Mouse (Mus musculus): ENCODE results near the gene Fam135a. TPM values are rescaled to one million over a fixed set of nuclear protein-coding genes. Genes with fewer than 3 reads are reported as not detected.

Fam135a gene
- 28.6 and 30.5 TPM in 2 replicates for polyA plus RNA-seq (2014; fragmentation: Nextera tagmentation; extraction: Ambion mirVana)

DNA sequence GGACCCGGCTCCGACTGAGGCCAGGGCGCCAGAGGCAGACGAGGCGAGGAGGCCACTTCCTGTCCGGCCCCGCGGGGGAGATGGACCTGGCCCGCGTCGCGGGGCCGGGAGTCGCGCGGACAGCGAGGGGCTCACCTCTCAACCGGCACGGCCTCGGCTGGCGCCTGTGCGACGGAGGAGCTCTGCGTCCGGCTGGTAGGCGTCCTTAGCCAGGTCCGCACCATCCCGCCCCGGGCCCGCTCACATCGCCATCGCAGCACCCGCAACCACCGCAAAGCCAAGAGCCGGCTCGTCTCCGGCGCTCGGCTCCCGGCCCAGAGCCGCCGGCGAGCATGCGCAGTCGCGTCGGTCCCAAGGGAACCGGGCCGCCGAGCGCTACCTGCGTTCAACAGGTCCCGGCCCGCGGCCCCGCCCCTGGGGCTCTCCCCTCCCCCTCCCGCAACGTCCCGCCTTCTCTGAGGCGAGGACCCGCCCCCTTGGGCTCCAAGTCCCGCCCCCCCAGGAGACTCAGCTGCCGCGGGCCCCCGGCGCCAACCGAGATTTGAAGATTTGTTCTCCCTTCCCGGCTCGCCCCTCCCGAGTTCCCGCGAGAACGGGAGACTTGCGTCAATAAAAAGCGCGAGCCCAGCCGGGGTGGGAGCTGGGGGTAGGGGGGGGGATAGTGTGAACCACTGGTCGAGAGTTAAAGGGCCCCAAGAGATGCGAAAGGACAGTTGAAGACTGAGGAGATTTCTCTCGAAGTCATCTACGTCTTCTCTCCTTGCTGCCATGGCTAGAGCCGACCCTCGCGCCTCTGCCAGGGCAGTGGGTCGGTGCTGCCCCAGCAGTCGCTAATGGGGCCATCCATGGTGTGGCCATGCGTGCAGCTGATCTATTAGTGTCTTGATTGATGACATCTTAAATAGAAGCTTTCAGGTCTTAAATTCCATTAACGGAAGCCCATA is at the start of gene Fam135a:
Gene Fam135a, minus strand, starts transcription at position 416 of the 944 bp plus-strand sequence.
- peak; percentile 93 for ATAC-seq
- WGBS: under 1% methylated on average over 59 of the region's 88 CpGs
- H3K27ac ChIP-seq (ENCODE audit: low read depth, low read length): peak within 1 kb of the TSS; percentile 72
- H3K4me2 ChIP-seq (ENCODE audit: low read length): peak within 1 kb of the TSS; percentile 66
- no peaks in the 10 kb centered on the region for H3K36me3 ChIP-seq (ENCODE audit: control insufficient read depth, insufficient read depth, low read length)
- no peaks in the 10 kb centered on the region for H3K9me3 ChIP-seq (replicated peaks; ENCODE audit: control insufficient read depth, low read length)
- no peaks in the 10 kb centered on the region for H3K27me3 ChIP-seq (replicated peaks; ENCODE audit: control insufficient read depth, insufficient read depth, low read length)
- DNase-seq (ENCODE audit: low spot score): peak; percentile 97
- H3K4me1 ChIP-seq (ENCODE audit: control insufficient read depth, insufficient read depth, low read length): no peaks in the 10 kb centered on the region
- H3K9ac ChIP-seq (ENCODE audit: low read length): peak within 1 kb of the TSS; percentile 93
- H3K4me3 ChIP-seq (ENCODE audit: low read depth, low read length): peak within 1 kb of the TSS; percentile 89

DNA sequence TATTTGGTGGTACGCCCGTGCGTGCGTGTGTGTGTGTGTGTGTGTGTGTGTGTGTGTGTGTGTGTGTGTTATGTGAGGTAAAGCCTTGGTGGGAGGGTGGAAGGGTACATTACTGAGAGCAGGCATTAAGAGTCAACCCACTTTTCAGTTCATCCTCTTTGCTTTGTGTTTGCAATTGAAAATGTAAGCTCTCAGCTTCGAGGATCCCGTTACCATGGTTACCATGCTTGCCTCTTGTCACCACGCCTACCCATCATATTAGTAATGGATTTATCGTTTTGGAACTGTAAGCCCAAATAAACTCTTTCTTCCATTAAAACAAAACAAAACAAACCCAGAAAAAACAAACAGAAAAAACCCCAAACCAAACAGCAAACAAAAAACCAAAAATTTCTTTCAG is 43.4 kb upstream of the Fam135a start:
- no peak overlapping the region for H3K4me3 ChIP-seq (ENCODE audit: low read depth, low read length)
- H3K27ac ChIP-seq (ENCODE audit: low read depth, low read length): no peak overlapping the region
- WGBS: 82% methylated on average over 8 of the region's 8 CpGs
- H3K9ac ChIP-seq (ENCODE audit: low read length): no peak overlapping the region
- H3K9me3 ChIP-seq (replicated peaks; ENCODE audit: control insufficient read depth, low read length): no peaks in the 10 kb centered on the region
- peak; percentile 44 for DNase-seq (ENCODE audit: low spot score)
- peaks cover 5% of the 10 kb centered on the region; the same call in 1 of the 2 replicates for H3K4me1 ChIP-seq (ENCODE audit: control insufficient read depth, insufficient read depth, low read length)
- no peaks in the 10 kb centered on the region for H3K36me3 ChIP-seq (ENCODE audit: control insufficient read depth, insufficient read depth, low read length)
- no peak for ATAC-seq
- no peak overlapping the region for H3K4me2 ChIP-seq (ENCODE audit: low read length)
- H3K27me3 ChIP-seq (replicated peaks; ENCODE audit: control insufficient read depth, insufficient read depth, low read length): no peaks in the 10 kb centered on the region

DNA sequence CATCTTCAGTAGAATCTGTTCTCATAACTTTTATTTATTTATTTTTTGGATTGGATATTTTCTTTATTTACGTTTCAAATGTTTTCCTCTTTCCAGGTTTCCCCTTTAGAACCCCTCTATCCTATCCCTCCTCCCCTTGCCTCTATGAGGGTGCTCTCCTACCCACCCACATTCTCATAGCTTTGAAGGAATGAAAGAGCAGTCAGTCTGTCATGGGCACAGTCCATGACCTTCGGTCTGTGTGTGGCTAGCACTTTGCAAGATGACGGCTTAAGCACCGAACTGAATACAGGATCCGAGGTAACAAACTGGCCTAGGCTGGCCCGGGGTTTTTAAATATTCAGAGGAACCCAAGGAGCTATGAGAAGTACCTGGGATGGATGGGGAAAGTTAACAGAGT is 40.4 kb upstream of the Fam135a start:
- Histone ChIP-seq H3K9me3 (replicated peaks; ENCODE audit: control insufficient read depth, low read length) (no peaks in the 10 kb centered on the region), H3K27me3 (replicated peaks; ENCODE audit: control insufficient read depth, insufficient read depth, low read length) (no peaks in the 10 kb centered on the region), H3K9ac (ENCODE audit: low read length) (no peak overlapping the region), H3K4me3 (ENCODE audit: low read depth, low read length) (no peak overlapping the region), H3K4me1 (ENCODE audit: control insufficient read depth, insufficient read depth, low read length) (peaks cover 5% of the 10 kb centered on the region; the same call in 1 of the 2 replicates), H3K4me2 (ENCODE audit: low read length) (no peak overlapping the region), H3K36me3 (ENCODE audit: control insufficient read depth, insufficient read depth, low read length) (no peaks in the 10 kb centered on the region), H3K27ac (ENCODE audit: low read depth, low read length) (no peak overlapping the region)
- ATAC-seq (no peak), DNase-seq (ENCODE audit: low spot score) (no peak)
- WGBS: 44% methylated on average over 6 of the region's 6 CpGs

GRCm38 (mm10) chr1:24137133-24137532 is 37.0 kb upstream of the Fam135a start:
- peak; percentile 57 for DNase-seq (ENCODE audit: low spot score)
- Histone ChIP-seq H3K4me3 (ENCODE audit: low read depth, low read length) (no peak overlapping the region), H3K4me1 (ENCODE audit: control insufficient read depth, insufficient read depth, low read length) (peaks cover 5% of the 10 kb centered on the region; the same call in 1 of the 2 replicates), H3K9ac (ENCODE audit: low read length) (no peak overlapping the region), H3K27ac (ENCODE audit: low read depth, low read length) (no peak overlapping the region), H3K9me3 (replicated peaks; ENCODE audit: control insufficient read depth, low read length) (no peaks in the 10 kb centered on the region), H3K36me3 (ENCODE audit: control insufficient read depth, insufficient read depth, low read length) (no peaks in the 10 kb centered on the region), H3K27me3 (replicated peaks; ENCODE audit: control insufficient read depth, insufficient read depth, low read length) (no peaks in the 10 kb centered on the region), H3K4me2 (ENCODE audit: low read length) (no peak overlapping the region)
- peak; percentile 42; the same call in 1 of the 2 replicates for ATAC-seq
- 8% methylated on average over 3 of the region's 3 CpGs for WGBS

GRCm38 (mm10) chr1:24134792-24135191 is 34.7 kb upstream of the Fam135a start:
- DNase-seq (ENCODE audit: low spot score): peak; percentile 92
- WGBS: 0% methylated on average over 1 of the region's 1 CpGs
- no peaks in the 10 kb centered on the region for H3K9me3 ChIP-seq (replicated peaks; ENCODE audit: control insufficient read depth, low read length)

DNA sequence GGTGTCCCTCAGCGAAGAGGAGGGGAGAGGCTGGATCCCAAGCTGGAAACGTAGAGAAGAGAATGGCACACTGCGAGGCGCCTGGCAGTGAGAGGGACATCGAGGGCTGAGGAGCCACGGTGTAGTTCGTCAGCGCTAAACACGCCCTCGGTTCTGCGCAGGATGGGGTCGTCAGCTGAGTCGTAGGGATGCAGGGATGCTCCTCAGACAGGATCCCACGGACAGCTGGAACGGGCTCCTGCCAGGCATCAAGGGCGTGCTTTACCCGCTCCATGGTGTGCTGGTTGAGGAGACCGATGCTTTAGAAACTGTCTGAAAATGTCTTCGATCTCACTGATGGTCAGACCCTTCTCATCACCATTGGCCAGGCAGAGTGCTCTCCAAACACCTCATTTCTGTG is 33.7 kb upstream of the Fam135a start:
- DNase-seq (ENCODE audit: low spot score): no peak
- Histone ChIP-seq H3K4me2 (ENCODE audit: low read length) (peak overlapping the region; percentile 30), H3K27me3 (replicated peaks; ENCODE audit: control insufficient read depth, insufficient read depth, low read length) (no peaks in the 10 kb centered on the region), H3K9me3 (replicated peaks; ENCODE audit: control insufficient read depth, low read length) (no peaks in the 10 kb centered on the region), H3K36me3 (ENCODE audit: control insufficient read depth, insufficient read depth, low read length) (no peaks in the 10 kb centered on the region), H3K4me3 (ENCODE audit: low read depth, low read length) (no peak overlapping the region), H3K27ac (ENCODE audit: low read depth, low read length) (no peak overlapping the region), H3K4me1 (ENCODE audit: control insufficient read depth, insufficient read depth, low read length) (no peaks in the 10 kb centered on the region), H3K9ac (ENCODE audit: low read length) (no peak overlapping the region)
- ATAC-seq: no peak
- 39% methylated on average over 19 of the region's 19 CpGs for WGBS

More at GRCm38 (mm10) chr1:24134792-24135191, 34.7 kb upstream of the Fam135a start:
- no peaks in the 10 kb centered on the region for H3K36me3 ChIP-seq (ENCODE audit: control insufficient read depth, insufficient read depth, low read length)
- H3K4me1 ChIP-seq (ENCODE audit: control insufficient read depth, insufficient read depth, low read length): peaks cover 5% of the 10 kb centered on the region; the same call in 1 of the 2 replicates
- H3K4me3 ChIP-seq (ENCODE audit: low read depth, low read length): no peak overlapping the region
- H3K9ac ChIP-seq (ENCODE audit: low read length): no peak overlapping the region
- H3K27me3 ChIP-seq (replicated peaks; ENCODE audit: control insufficient read depth, insufficient read depth, low read length): no peaks in the 10 kb centered on the region
- H3K4me2 ChIP-seq (ENCODE audit: low read length): no peak overlapping the region
- H3K27ac ChIP-seq (ENCODE audit: low read depth, low read length): no peak overlapping the region
- peak; percentile 86 for ATAC-seq

DNA sequence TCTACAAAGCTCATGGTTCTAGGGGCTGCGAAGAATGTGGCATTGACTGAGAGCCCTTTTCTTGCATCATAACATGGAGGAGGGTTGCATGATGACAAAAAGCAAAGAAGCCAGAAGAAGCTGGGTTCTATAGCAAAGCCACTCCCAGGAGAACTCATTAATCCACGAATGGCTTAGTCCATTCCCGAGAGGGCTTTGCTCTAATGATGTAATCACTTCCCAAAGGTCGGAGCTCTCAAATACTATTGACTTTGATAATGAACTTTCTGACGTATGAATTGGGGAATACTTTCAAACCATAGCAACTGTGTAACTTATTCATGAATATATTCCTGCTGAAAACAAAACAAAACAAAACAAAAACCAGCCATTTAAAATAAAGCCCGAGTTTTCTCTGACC is 27.7 kb upstream of the Fam135a start:
- no peaks in the 10 kb centered on the region for H3K9me3 ChIP-seq (replicated peaks; ENCODE audit: control insufficient read depth, low read length)
- H3K4me1 ChIP-seq (ENCODE audit: control insufficient read depth, insufficient read depth, low read length): no peaks in the 10 kb centered on the region
- 28% methylated on average over 6 of the region's 6 CpGs for WGBS
- H3K9ac ChIP-seq (ENCODE audit: low read length): no peak overlapping the region
- no peaks in the 10 kb centered on the region for H3K27me3 ChIP-seq (replicated peaks; ENCODE audit: control insufficient read depth, insufficient read depth, low read length)
- H3K27ac ChIP-seq (ENCODE audit: low read depth, low read length): no peak overlapping the region
- no peak for ATAC-seq
- no peaks in the 10 kb centered on the region for H3K36me3 ChIP-seq (ENCODE audit: control insufficient read depth, insufficient read depth, low read length)
- DNase-seq (ENCODE audit: low spot score): no peak
- no peak overlapping the region for H3K4me2 ChIP-seq (ENCODE audit: low read length)
- no peak overlapping the region for H3K4me3 ChIP-seq (ENCODE audit: low read depth, low read length)

GRCm38 (mm10) chr1:24124610-24125009 is 24.5 kb upstream of the Fam135a start:
- ATAC-seq: no peak
- 69% methylated on average over 3 of the region's 3 CpGs for WGBS
- no peaks in the 10 kb centered on the region for H3K9me3 ChIP-seq (replicated peaks; ENCODE audit: control insufficient read depth, low read length)
- H3K27ac ChIP-seq (ENCODE audit: low read depth, low read length): no peak overlapping the region
- no peak overlapping the region for H3K4me3 ChIP-seq (ENCODE audit: low read depth, low read length)
- H3K4me2 ChIP-seq (ENCODE audit: low read length): no peak overlapping the region
- H3K9ac ChIP-seq (ENCODE audit: low read length): no peak overlapping the region
- no peak for DNase-seq (ENCODE audit: low spot score)
- H3K27me3 ChIP-seq (replicated peaks; ENCODE audit: control insufficient read depth, insufficient read depth, low read length): no peaks in the 10 kb centered on the region
- H3K36me3 ChIP-seq (ENCODE audit: control insufficient read depth, insufficient read depth, low read length): no peaks in the 10 kb centered on the region
- no peaks in the 10 kb centered on the region for H3K4me1 ChIP-seq (ENCODE audit: control insufficient read depth, insufficient read depth, low read length)

GRCm38 (mm10) chr1:24122582-24122981 is 22.4 kb upstream of the Fam135a start:
- ATAC-seq: no peak
- WGBS: 92% methylated on average over 1 of the region's 1 CpGs
- Histone ChIP-seq H3K36me3 (ENCODE audit: control insufficient read depth, insufficient read depth, low read length) (no peaks in the 10 kb centered on the region), H3K4me3 (ENCODE audit: low read depth, low read length) (no peak overlapping the region), H3K4me2 (ENCODE audit: low read length) (no peak overlapping the region), H3K27me3 (replicated peaks; ENCODE audit: control insufficient read depth, insufficient read depth, low read length) (no peaks in the 10 kb centered on the region), H3K9ac (ENCODE audit: low read length) (no peak overlapping the region), H3K9me3 (replicated peaks; ENCODE audit: control insufficient read depth, low read length) (no peaks in the 10 kb centered on the region), H3K4me1 (ENCODE audit: control insufficient read depth, insufficient read depth, low read length) (no peaks in the 10 kb centered on the region), H3K27ac (ENCODE audit: low read depth, low read length) (no peak overlapping the region)
- no peak for DNase-seq (ENCODE audit: low spot score)
